Mouse (Mus musculus) T-helper 1 cell (primary cell): Measurements from ENCODE around the gene Macc1.

Source experiments
- in situ Hi-C: fragments of 300-600 bp; cut with MboI, MseI; formaldehyde crosslinking; loops from one replicate; pipeline ENCODE4 v1.15.1; 2025; ENCODE audit warnings: high pct_unique_total_duplicates

Macc1 gene

DNA sequence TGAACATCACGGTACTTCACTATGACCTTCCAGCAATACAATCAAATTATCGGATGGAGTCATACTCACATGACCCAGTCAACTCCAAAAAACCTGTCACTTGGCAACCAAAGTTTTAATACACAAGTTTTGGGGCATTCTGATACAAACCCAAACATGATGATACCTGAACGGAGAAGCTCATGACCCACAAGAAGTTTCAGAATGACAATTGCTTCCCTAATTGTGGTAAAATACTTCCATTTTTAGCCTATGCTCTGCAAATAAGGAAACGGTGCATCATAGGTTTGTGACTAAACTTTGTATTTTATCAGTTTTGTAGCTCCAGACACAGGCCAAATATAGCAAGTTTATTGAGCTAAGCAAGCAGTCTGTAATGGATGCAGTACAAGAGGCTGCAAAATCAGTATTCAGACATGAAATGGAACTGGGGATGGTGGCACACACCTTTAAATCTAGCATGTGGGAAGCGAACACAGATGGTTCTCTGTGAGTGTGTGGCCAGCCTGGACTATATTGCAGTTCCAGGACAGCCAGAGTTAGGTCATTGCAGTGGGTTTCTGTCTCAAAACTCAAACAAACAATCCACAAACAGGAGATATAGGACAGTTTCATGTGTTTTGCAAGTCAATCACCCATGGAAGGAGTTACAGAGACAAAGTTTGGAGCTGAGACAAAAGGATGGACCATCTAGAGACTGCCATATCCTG is 170.0 kb downstream of the Macc1 start:
- in situ Hi-C loops, result no loop called here

- in situ Hi-C loops, result no loop called here
These were observed 197.1 kb downstream of the Macc1 start for GRCm38 (mm10) chr12:119511145-119511544.
